Mouse (Mus musculus) thymus, postnatal 36 days (tissue): ENCODE results near the gene Gm10638.

ENCODE experiments used
- DNase-seq, 2 experiments: peaks; one replicate each; pipeline ENCODE4 v3.0.0; 2022; ENCODE audit warnings: mixed read lengths in 2 of 2

The Gm10638 gene

DNA sequence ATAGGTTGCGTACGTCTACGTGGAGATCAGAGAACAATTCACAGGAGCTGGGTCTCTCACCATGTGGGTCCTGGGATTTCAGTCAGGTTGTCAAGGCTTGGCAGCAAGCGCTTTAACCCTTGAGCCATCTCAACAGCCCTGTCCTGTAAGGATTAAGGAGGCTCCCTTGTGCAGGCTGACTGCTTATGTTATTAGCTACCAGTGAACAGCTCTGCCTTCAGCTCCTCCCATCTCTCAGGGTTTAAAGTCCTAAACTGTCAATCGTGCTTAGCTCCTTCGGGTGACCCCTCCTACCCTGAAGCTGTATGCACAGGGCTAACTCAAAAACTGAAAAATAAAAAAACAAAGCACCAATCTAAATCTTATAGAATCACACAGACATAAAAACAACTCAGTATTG, 46.0 kb downstream of the Gm10638 start:
- DNase-seq, result no peak

DNA sequence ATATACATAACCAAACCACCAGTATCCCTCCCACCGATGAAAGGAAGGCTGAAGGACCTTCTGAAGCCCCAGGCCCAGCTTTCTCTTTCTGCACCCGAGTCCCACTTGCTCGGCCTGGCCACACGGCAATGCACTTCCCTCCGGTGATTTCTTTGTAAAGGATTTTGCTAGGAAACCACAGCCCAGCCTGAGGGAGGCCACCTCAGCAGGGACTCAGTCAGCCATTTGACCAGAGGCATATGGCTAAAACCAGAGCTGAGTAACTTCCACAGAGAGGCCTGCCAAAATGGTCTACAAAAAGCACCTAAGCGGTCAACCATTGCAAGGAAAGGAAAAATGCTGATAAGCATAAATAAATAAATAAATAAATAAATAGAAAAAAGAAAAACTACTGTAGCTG, 49.2 kb downstream of the Gm10638 start:
- DNase-seq, result no peak
